Mouse (Mus musculus) urinary bladder, adult 18-20 months (tissue): ENCODE results near the gene Bach2.

Experiments
- DNase-seq, 2 experiments: peaks; one replicate each; pipeline ENCODE4 v3.0.0; 2022; ENCODE audit warnings: low spot score in 2 of 2, mixed read lengths in 2 of 2

Bach2 gene

GRCm38 (mm10) chr4:32358602-32359464 is 120.2 kb downstream of the Bach2 start:
- no peak for DNase-seq

- DNase-seq, result no peak
Observed at GRCm38 (mm10) chr4:32359634-32360033, 121.0 kb downstream of the Bach2 start.

- no peak for DNase-seq
Observed at GRCm38 (mm10) chr4:32360496-32360895, 121.9 kb downstream of the Bach2 start.

DNA sequence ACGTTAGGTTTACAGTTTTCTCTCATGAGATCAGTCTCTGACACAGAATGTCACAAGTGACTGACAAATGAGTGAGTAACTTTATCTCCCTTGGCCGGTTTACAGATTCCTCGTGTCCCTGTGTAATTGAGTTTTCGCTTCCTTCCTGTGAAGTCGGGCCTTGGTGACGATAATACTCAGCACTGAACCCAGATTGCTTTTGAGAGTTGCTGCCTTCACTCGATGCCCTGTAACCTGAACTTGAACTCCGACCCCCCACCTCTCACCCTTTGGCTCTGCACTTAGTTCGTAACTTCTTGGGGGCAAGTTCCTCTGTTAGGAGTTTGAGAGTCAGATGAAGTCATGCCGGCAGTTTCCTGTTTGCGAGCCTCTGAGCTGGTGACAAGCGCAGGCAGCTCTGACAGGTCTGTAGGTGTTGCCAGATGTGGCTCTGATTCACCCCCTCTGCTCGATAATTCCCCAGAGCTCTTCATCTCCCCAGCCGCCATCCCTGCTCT is 124.9 kb downstream of the Bach2 start:
- no peak for DNase-seq

DNA sequence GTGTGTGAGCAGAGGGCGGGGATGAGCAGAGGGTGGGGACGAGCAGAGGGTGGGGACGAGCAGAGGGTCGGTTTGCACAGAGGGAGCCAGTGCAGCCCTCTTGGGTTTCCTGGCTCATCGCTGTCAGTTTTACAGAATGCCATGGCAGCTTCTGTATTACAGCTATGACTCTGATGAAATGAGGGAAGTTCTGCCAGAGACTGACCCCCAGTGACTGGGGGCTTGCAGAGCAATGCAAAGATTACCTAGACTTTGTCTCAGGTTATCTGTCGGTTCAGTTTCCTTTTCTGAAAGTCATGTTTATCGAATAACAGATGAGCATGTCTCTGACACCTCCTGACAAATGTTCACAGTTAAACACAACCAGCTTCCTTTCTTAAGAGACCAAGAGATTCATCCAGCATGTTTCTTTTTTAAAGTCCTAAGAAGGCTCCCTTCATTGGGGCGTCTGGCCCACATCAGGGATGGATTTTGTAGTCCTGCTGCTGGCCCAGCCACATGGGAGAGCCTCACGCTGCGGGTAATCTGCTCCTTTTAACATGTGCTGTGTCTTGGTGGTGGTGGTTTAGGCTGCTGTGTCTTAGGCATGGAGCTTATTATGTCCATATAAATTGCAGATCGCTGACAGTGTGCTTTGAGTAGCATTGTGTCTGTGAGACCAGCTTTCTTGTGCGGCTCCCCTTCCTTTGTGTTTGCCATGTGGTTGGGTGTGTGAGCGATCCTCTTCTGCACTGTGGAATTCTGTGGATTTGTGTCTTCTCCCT is 126.7 kb downstream of the Bach2 start:
- DNase-seq, result no peak

GRCm38 (mm10) chr4:32366176-32366575 is 127.6 kb downstream of the Bach2 start:
- DNase-seq, result no peak

DNA sequence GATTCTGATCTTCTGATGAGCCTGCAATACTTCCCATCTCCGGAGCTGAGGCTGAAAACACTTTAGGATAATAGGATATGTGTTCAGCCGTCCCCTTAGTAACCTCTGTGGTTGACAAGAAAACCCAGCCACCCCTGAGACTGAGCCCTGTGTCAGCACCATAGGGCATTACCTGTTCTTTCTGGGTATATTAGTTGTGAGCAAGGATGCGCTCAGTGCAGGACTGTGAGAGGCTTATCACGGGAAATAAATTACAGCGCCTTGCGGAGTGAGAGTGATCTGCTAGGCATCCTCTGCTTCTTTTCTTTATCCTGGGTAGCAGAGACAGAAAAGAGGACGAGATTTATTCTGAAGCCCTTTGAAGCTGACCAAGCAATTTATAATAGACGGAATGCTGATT is 129.7 kb downstream of the Bach2 start:
- DNase-seq, result no peak

DNA sequence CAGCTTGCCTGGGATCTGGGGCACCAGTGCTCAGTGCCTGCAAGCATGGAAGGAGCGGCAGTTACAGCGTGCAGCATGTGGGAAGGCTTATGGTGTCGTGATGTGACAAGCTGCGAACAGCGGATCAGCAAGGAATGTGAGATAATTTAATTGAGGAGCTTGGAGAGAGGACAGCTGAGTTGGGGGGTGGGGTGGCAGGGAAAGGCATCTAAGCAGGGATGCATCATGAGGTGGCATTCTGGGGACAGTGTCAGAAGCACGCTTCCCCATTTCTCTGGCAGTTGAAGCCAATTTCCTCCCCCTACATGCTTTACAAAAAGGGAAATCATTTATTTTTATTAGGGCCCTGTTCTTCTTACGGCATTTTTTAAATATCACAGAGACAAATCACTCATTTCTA is 134.5 kb downstream of the Bach2 start:
- DNase-seq, result no peak

DNA sequence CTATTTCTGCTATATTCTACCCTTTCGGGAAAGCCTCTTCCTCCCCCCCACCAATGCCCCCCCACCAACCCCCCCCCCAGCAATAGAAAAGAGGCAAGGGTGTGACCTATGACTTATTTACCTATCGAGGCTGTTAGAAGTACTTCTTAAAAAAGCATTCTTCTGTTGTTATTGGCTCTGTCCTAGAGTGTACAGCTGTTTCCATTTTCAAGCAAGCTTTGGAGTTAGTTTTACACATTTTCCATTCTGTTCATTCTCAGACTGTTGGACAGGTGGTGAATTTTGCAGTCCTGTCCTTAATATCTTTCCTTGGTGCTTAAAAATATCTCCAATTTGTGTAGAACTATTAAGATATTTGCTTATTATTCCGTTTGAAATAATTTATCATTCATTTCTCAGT is 134.9 kb downstream of the Bach2 start:
- DNase-seq, result no peak

- DNase-seq, result no peak
Observed at GRCm38 (mm10) chr4:32374751-32375582, 136.4 kb downstream of the Bach2 start.

GRCm38 (mm10) chr4:32375721-32376526 is 137.3 kb downstream of the Bach2 start:
- DNase-seq, result no peak

DNA sequence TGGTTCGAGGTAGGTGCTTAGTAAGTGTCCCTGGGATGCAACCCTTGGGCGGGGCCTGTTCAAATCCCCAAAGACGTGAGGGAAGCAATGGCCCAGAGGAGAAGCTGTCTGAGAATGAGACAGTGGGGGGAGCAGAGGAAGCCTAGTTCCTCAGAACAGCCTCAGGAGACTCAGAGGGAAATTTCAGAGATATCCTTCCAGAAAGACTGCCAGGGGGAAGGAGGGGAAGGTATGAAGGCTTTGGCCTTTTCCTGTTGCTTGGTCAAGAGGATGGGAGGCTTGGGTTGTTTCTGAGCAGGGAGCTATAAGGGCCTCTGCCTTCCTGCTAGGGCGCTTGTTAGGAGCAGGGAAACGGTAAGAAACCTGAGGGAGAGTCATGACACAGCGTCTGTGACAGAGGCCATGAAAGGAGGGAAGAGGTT is 137.9 kb downstream of the Bach2 start:
- DNase-seq, result no peak

DNA sequence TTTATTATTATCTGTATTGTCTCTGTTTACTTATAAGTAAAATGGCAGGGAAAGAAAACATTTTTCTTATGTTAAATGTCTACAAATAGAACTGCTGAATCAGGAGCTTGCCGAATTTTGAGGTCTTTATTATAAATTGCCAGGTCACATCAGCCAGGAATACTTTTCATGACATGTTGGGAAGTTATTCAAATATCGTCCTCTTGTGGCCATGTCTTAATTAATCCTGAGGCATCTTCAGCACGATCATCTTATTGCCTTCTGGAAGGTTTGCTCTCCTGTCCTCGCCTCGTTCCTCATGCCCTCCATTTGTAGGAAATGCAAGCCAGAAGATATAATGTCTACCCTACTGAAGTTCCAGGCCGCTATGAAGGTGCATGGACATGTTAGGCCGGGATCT is 140.5 kb downstream of the Bach2 start:
- DNase-seq, result no peak

- no peak for DNase-seq
Observed at GRCm38 (mm10) chr4:32381666-32382381, 143.2 kb downstream of the Bach2 start.

DNA sequence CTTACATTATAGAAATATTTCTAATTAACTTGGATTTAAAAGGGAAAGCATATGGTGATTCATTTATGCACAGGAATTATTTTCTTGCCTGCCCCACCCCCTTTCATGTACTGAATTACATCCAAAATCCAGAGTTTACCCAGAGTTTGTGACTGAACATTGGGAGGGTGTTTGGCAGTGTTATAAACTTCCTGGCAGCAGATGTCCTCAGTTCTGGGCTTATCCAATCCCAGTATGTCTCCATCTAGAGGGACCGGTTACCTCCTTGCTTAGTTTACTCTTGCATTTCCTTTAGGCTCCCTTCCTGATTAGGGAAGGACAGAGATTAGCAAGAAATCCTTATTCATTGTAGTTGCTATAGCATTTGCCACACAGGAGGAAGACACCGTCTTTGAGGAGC is 146.5 kb downstream of the Bach2 start:
- no peak for DNase-seq

- DNase-seq, result no peak
Observed at GRCm38 (mm10) chr4:32385623-32386022, 147.0 kb downstream of the Bach2 start.

GRCm38 (mm10) chr4:32386346-32386745 is 147.7 kb downstream of the Bach2 start:
- no peak for DNase-seq

GRCm38 (mm10) chr4:32386931-32387330 is 148.3 kb downstream of the Bach2 start:
- no peak for DNase-seq

DNA sequence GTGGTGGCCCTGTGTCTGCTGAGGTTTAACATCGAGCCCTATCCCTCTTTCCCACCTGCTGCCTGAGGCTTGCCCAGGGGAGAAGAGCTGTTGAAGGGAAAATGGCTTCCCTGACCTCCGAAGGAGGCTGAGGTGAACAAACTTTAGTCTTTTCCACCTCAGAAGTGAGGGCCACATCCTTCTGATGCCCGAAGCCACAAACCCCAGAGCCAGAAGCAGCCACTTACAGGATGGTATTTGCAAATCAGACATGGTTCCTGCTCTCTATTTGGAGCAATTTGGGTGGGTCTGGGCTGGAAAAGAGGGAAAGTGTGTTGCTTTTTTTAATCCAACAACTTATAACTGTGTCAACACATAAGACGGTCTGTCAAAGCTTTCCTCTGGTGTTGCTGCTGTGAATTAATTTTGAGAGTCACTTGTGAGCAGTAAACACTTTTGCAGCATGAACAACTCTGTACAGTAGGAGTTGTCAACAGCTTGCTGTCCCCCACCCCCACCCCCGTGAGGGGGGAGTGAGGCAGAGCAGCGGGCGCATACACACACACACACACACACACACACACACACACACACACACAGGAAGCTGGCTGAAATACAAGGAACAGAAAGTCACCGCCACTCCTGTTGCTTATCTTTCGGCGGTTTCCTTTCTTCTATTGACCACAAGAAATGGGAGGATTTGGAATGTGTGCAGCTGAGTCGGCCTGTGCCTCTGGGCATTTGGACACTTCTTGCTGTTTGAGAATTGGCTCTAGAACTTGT is 149.1 kb downstream of the Bach2 start:
- peak; percentile 42 to 44 for DNase-seq

DNA sequence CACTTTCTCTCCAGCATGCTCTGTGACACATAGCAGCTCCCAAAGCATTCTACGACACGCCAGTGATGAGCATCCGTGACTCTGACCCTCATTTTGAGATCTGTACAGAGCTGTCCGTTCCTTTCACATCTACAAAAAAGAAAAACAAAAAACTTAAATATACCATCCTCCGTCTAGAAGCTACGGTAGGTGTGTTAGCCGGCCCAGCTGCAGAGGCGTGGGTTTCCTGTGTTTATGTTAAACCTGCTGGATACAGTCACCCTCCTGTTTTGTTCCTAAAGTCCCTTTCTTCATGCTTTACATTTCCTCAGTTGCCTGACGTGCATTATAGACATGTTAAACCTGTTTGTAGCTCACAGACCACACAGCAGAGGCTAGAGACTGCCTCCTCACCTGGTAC is 150.0 kb downstream of the Bach2 start:
- no peak for DNase-seq
